Mouse (Mus musculus) forebrain, embryonic 10.5 days (tissue): ENCODE data around the gene Sectm1b. TPM values are rescaled to one million over a fixed set of nuclear protein-coding genes. Genes with fewer than 3 reads are reported as not detected.
"Not testable (repeated sequence)": the region's sequence is repeated elsewhere in the genome, so short reads cannot be mapped to it uniquely, and the experiment has no call there.

ENCODE experiments used
- DNase-seq: peaks from one replicate; pipeline ENCODE4 v3.0.0-alpha.2; 2017; ENCODE audit warnings: low spot score; ENCODE audit errors: extremely low spot score
- H3K27ac ChIP-seq: fragments of 300-500 bp; sonication (generic); 2 replicates; pipeline ENCODE4 v1.5.1; 2016; ENCODE audit warnings: mild to moderate bottlenecking
- H3K27me3 ChIP-seq: fragments of 300-500 bp; sonication (generic); 2 replicates; pipeline ENCODE4 v1.6.1; 2016; ENCODE audit warnings: mild to moderate bottlenecking; ENCODE audit not compliant: poor library complexity, severe bottlenecking
- H3K36me3 ChIP-seq: fragments of 300-500 bp; sonication (generic); replicated peaks from 2 replicates; pipeline ENCODE4 v1.6.1; 2016; ENCODE audit warnings: mild to moderate bottlenecking, moderate library complexity
- H3K4me1 ChIP-seq: fragments of 300-500 bp; sonication (generic); 2 replicates; pipeline ENCODE4 v1.6.1; 2016
- H3K4me3 ChIP-seq: fragments of 300-500 bp; sonication (generic); 2 replicates; pipeline ENCODE4 v1.5.1; 2016; ENCODE audit warnings: mild to moderate bottlenecking, moderate library complexity
- H3K9me3 ChIP-seq: fragments of 300-500 bp; sonication (generic); 2 replicates; pipeline ENCODE4 v1.6.1; 2016; ENCODE audit warnings: mild to moderate bottlenecking, moderate library complexity
- WGBS: fragments of 180-500 bp; shearing (Covaris S2); methylation state at CpG from one replicate; pipeline ENCODE4 v1.1.7; 2016; 5-methylcytosine and 5-hydroxymethylcytosine counted together
- polyA plus RNA-seq: library from polyadenylated mRNA; unstranded; fragments of >200 nt; fragmentation: Nextera tagmentation; extraction: Ambion mirVana; gene quantifications from 2 replicates; pipeline ENCODE4 v1.2.1, GENCODE M21; 2016

The Sectm1b gene
- polyA plus RNA-seq, result not detected in 2 replicates

DNA sequence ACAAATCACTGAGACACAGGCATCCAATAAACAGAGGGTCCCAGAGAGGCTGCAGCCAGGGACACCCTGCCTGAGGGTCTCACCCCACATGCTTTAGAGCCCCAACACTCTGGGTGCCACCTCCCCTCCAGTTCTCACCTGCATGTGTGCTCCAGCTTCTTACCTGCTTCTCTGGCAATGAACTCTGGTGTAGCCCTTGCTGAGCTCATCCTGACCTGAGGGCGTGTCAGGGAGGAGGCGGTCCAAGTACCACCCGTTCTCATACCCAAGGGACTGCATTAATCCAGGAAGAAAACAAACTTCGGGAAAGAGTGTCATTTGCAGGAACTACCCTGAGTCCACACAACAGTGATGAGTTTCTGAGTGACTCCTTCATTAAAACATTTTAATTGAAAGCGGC, at the start of gene Sectm1b:
Sectm1b (minus strand) TSS at position 191 of the 400 bp plus-strand sequence.
- Histone ChIP-seq H3K4me3 (no peak within 1 kb of the TSS), H3K36me3 (no peaks in the 10 kb centered on the region), H3K27ac (no peak within 1 kb of the TSS), H3K4me1 (no peaks in the 10 kb centered on the region), H3K9me3 (no peaks in the 10 kb centered on the region), H3K27me3 (no peaks in the 10 kb centered on the region)
- no peak for DNase-seq
- 84% methylated on average over 5 of the region's 5 CpGs for WGBS

DNA sequence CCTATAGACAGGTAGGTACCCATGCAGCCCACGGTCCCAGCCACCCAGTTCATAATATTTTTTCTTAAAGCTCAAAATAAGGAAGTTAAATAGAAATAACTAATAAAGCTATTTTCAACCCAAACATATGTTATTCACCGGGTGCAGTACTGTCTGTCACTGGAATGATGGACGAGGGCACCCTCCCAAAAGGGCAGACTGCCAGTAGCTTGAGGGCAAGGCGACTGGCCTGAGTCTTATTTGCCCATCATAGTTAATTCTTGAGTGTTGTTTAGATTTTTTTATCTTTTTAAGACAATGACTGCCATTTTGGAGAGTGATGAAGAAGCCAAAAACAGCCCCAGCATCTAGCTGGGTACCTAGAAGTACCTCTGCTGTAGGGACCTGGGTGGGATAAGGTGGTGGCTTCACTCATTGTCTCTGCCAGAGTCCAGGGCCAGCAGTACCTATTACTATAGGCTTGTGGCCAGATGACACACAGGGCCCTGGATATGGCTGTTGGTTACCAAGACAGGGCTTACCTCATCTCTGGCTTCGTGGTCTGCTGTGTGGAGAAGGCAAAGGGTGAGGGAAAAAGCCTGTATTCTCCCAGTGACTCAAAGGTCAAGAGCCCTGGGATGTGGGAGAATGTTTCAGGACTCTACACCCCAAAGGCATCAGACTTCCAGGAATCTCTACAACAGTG, 48.9 kb upstream of the Sectm1b start:
- WGBS, result 88% methylated on average over 5 of the region's 5 CpGs
- H3K27ac ChIP-seq, result no peak overlapping the region
- DNase-seq, result no peak
- no peaks in the 10 kb centered on the region for H3K4me1 ChIP-seq
- no peak overlapping the region for H3K4me3 ChIP-seq
- no peaks in the 10 kb centered on the region for H3K9me3 ChIP-seq
- H3K36me3 ChIP-seq, result no peaks in the 10 kb centered on the region
- no peaks in the 10 kb centered on the region for H3K27me3 ChIP-seq

DNA sequence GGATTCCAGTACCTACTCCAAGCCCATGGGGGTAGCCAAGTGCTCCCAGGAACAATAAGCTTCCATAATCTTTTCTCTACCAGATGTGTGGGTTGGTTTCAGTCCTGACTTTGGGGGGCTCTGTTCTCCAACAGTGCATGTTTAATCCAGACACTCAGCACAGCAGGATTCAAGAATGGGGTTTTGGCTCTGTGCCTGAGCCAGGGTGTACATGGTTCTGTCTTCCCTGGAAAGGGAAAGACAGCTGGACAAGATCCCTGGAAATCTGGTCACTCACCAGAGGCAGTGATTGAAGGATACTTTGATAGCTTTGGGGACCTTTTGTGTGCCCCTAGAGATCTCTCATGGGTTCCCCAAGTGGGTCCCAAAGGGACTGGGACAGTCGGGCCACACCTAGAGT, 48.2 kb upstream of the Sectm1b start:
- H3K9me3 ChIP-seq, result no peaks in the 10 kb centered on the region
- H3K4me1 ChIP-seq, result no peaks in the 10 kb centered on the region
- no peak for DNase-seq
- no peaks in the 10 kb centered on the region for H3K36me3 ChIP-seq
- 78% methylated on average over 1 of the region's 1 CpGs for WGBS
- no peaks in the 10 kb centered on the region for H3K27me3 ChIP-seq
- H3K4me3 ChIP-seq, result no peak overlapping the region
- no peak overlapping the region for H3K27ac ChIP-seq

GRCm38 (mm10) chr11:121111051-121111450, 47.7 kb upstream of the Sectm1b start:
- Histone ChIP-seq H3K27ac (no peak overlapping the region), H3K36me3 (no peaks in the 10 kb centered on the region), H3K4me1 (no peaks in the 10 kb centered on the region), H3K4me3 (no peak overlapping the region), H3K27me3 (no peaks in the 10 kb centered on the region), H3K9me3 (no peaks in the 10 kb centered on the region)
- 84% methylated on average over 3 of the region's 3 CpGs for WGBS
- DNase-seq, result no peak

- no peaks in the 10 kb centered on the region for H3K9me3 ChIP-seq
- no peak overlapping the region for H3K27ac ChIP-seq
- H3K4me1 ChIP-seq, result no peaks in the 10 kb centered on the region
- H3K4me3 ChIP-seq, result no peak overlapping the region
- H3K36me3 ChIP-seq, result no peaks in the 10 kb centered on the region
- WGBS, result 27% methylated on average over 2 of the region's 2 CpGs
- H3K27me3 ChIP-seq, result no peaks in the 10 kb centered on the region
- DNase-seq, result no peak
Measured at GRCm38 (mm10) chr11:121109986-121110385, 46.6 kb upstream of the Sectm1b start.

DNA sequence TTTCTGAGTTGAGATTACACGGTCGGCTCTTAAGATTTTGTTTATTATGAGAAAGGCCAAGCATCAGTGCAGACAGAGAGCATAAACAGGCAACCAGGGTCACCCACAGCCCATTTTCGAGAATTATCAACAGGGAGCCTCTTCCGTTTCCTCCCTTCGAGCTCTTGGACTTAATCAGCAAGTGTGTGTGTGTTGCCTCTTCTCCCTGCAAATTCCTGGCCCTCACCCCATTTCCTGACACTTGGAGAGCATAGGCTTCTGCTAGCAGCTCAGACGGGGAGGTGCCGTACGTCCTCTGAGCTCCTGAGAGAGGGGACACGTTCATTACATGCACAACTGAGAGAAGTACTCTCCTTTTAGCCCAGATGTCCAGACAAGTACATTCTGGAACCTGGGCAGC, 44.7 kb upstream of the Sectm1b start:
- Histone ChIP-seq H3K9me3 (no peaks in the 10 kb centered on the region), H3K4me3 (no peak overlapping the region), H3K4me1 (no peaks in the 10 kb centered on the region), H3K27ac (no peak overlapping the region), H3K36me3 (no peaks in the 10 kb centered on the region), H3K27me3 (no peaks in the 10 kb centered on the region)
- 81% methylated on average over 9 of the region's 9 CpGs for WGBS
- no peak for DNase-seq

GRCm38 (mm10) chr11:121107242-121107641, 43.9 kb upstream of the Sectm1b start:
- not testable (repeated sequence) for H3K9me3 ChIP-seq, DNase-seq, H3K27ac ChIP-seq, H3K36me3 ChIP-seq, H3K4me1 ChIP-seq, H3K27me3 ChIP-seq, H3K4me3 ChIP-seq
- 75% methylated on average over 1 of the region's 1 CpGs for WGBS

DNA sequence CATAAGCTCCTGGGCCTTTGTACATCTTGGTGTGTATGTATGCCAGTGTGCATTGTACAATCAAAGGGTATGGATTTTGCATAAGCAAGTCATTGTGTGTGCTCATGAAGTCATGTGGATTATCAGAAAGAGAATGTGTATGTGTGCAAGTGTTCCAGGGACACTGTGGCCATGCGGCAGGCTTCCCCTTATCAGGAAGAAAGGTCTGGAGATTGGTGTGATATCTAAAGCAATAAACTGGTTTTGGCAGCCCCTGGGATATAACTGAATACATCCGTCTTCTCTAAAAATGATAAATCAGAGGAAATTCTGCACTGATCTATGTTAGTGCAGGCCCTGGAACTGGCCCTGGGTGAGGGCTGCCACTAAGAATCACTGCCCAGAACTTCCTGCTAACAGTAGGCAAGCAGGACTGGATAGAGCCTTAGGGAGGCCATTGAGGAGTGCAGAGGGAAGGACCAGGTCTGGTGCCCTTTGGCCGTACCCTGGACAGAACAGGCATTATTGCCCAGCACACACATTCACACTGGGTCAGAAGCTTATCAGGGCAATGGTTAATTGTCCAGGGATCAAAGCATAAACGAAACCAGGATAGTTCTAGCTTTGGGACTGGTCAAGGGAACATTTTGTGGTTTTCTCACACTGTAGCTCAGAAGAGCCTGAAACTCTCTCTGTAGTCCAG, 37.9 kb upstream of the Sectm1b start:
- Histone ChIP-seq H3K27me3 (no peaks in the 10 kb centered on the region), H3K4me3 (no peak overlapping the region), H3K27ac (no peak overlapping the region), H3K4me1 (no peaks in the 10 kb centered on the region), H3K36me3 (no peaks in the 10 kb centered on the region), H3K9me3 (no peaks in the 10 kb centered on the region)
- 91% methylated on average over 4 of the region's 4 CpGs for WGBS
- DNase-seq, result no peak

DNA sequence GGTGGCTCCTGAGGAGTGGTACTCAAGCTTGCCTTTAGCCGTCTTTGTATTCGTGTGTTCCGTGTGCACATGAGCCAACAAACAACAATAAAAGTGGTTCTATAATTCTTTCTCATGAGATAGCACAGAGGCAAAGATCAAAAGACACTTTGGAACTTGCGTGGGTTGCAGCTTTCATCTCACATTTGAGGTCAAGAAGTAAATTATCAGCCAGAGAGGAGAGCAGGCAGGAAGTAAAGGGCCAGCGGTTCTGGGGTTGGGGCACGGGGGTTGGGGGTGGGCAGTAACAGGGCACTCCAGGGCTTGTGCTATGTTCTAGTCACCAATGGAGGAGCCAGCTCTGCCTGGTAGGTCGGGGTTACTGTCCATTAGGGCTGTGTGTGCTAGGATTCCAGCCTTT, 37.3 kb upstream of the Sectm1b start:
- 77% methylated on average over 7 of the region's 7 CpGs for WGBS
- H3K27ac ChIP-seq, result no peak overlapping the region
- H3K4me3 ChIP-seq, result no peak overlapping the region
- no peaks in the 10 kb centered on the region for H3K36me3 ChIP-seq
- no peaks in the 10 kb centered on the region for H3K27me3 ChIP-seq
- H3K4me1 ChIP-seq, result no peaks in the 10 kb centered on the region
- no peak for DNase-seq
- no peaks in the 10 kb centered on the region for H3K9me3 ChIP-seq

DNA sequence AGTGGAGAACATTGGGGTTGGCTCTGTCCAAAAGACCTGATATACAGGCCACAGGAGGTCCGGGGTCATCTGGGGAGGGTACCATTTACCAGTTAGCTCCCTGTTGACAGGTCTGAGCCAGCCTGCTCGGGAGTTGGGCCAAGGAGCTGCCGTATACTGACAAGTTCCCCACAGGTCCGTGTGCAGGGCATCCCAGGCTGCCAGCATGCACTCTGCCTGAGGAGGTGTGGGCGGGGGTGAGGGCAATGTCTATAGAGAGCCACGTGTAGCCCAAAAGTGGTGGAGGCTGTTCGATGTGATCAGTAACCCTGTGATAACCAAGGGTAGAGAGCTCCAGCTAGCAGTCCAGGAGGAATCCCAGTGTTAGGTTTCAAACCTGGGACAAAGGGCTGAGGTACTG, 36.4 kb upstream of the Sectm1b start:
- Histone ChIP-seq H3K27me3 (no peaks in the 10 kb centered on the region), H3K4me1 (no peaks in the 10 kb centered on the region), H3K36me3 (no peaks in the 10 kb centered on the region), H3K9me3 (no peaks in the 10 kb centered on the region), H3K27ac (no peak overlapping the region), H3K4me3 (no peak overlapping the region)
- DNase-seq, result no peak
- 82% methylated on average over 7 of the region's 7 CpGs for WGBS

- Histone ChIP-seq H3K36me3 (no peaks in the 10 kb centered on the region), H3K9me3 (no peaks in the 10 kb centered on the region), H3K27me3 (no peaks in the 10 kb centered on the region), H3K27ac (no peak overlapping the region), H3K4me3 (no peak overlapping the region), H3K4me1 (no peaks in the 10 kb centered on the region)
- 90% methylated on average over 14 of the region's 14 CpGs for WGBS
- no peak for DNase-seq
Measured at GRCm38 (mm10) chr11:121092606-121093585, 29.5 kb upstream of the Sectm1b start.

DNA sequence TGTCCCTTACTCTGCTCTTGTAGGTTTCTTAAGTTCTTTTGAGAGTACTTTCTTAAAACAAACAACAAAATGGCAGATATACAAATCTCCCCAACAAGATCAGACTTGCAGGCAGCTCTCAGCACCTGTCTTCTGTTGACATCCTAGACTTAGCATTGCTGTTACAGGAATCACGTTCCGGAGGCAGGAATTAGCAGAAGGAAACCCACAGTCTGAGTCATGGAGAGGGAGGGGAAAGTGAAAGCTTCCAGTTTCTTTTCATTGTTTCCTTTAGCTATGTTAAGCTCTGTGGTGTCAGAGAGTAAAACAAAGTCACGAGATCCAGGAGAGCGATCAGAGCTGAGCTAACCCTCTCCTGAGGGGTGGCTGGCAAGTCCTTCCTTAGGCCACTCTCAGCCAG, 27.6 kb upstream of the Sectm1b start:
- Histone ChIP-seq H3K9me3 (no peaks in the 10 kb centered on the region), H3K4me3 (no peak overlapping the region), H3K27ac (no peak overlapping the region), H3K27me3 (no peaks in the 10 kb centered on the region), H3K36me3 (no peaks in the 10 kb centered on the region), H3K4me1 (no peaks in the 10 kb centered on the region)
- 76% methylated on average over 4 of the region's 4 CpGs for WGBS
- DNase-seq, result no peak
